8 mouse cellular contexts compared by ENCODE assay signal in the genomic region with DNA sequence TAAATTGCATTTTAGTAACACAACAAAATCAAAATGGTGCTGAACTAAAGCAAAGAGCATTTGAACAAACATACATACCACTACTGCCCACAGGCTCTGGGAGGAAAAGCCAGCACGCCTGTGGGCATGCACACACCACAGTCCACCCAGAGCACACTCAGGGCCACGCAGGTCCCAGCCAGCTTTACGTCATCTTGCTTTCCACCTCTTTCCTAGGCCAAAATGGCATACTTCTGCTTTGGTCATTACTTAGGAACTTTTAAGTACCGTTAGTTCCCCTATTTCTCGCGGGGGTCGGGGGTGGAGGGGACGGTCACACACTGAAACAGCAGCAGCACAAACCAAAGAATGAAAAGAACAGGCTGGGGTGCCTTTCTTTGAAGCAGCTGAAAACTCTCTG.
DNase-seq lines count a peak whose midpoint lies in the region; ATAC-seq lines count a peak whose summit lies in the region.

No protein-coding gene starts in this region.

- H3K4me1 ChIP-seq in kidney, embryonic 14.5 days (ENCODE audit: control insufficient read depth, insufficient read depth, low read length) = peaks cover 84% of the 10 kb centered on the region
- H3K4me1 ChIP-seq in embryonic facial prominence, embryonic 13.5 days = peaks cover 98% of the 10 kb centered on the region
- peaks cover 99% of the 10 kb centered on the region for H3K4me1 ChIP-seq in hindbrain, embryonic 13.5 days (replicated peaks)
- peaks cover 90% of the 10 kb centered on the region for H3K4me1 ChIP-seq in midbrain, embryonic 10.5 days

- H3K36me3 ChIP-seq in kidney, embryonic 14.5 days (ENCODE audit: control insufficient read depth, insufficient read depth, low read length) = peaks cover 3% of the 10 kb centered on the region; the same call in 1 of the 2 replicates
- no peaks in the 10 kb centered on the region for H3K36me3 ChIP-seq in embryonic facial prominence, embryonic 13.5 days
- H3K36me3 ChIP-seq in hindbrain, embryonic 13.5 days = no peaks in the 10 kb centered on the region
- H3K36me3 ChIP-seq in midbrain, embryonic 10.5 days = 0 out of 2 replicates have a peak, but pooled peaks cover 2% of the 10 kb centered on the region

- H3K27ac ChIP-seq in kidney, embryonic 14.5 days (ENCODE audit: low read depth, low read length) = peak overlapping the region; percentile 95
- peak overlapping the region; percentile 98 for H3K27ac ChIP-seq in embryonic facial prominence, embryonic 13.5 days
- H3K27ac ChIP-seq in hindbrain, embryonic 13.5 days = peak overlapping the region; percentile 92
- H3K27ac ChIP-seq in midbrain, embryonic 10.5 days (replicated peaks) = peak overlapping the region; percentile 85

- WGBS in kidney, embryonic 14.5 days = 34% methylated on average over 8 of the region's 8 CpGs
- WGBS in embryonic facial prominence, embryonic 13.5 days = 24% methylated on average over 8 of the region's 8 CpGs
- 39% methylated on average over 8 of the region's 8 CpGs for WGBS in hindbrain, embryonic 13.5 days
- 51% methylated on average over 8 of the region's 8 CpGs for WGBS in midbrain, embryonic 10.5 days

- H3K9ac ChIP-seq in kidney, embryonic 14.5 days (ENCODE audit: low read depth, low read length) = peak overlapping the region; percentile 44; the same call in 1 of the 2 replicates
- peak overlapping the region; percentile 62 for H3K9ac ChIP-seq in embryonic facial prominence, embryonic 13.5 days
- peak overlapping the region; percentile 21 for H3K9ac ChIP-seq in hindbrain, embryonic 13.5 days

- ATAC-seq in kidney, embryonic 14.5 days (ENCODE audit: low FRiP score, low TSS enrichment) = no peak
- ATAC-seq in embryonic facial prominence, embryonic 13.5 days (ENCODE audit: insufficient number of reproducible peaks, insufficient read depth, low FRiP score, low TSS enrichment, low read depth) = no peak
- no peak for ATAC-seq in hindbrain, embryonic 13.5 days (ENCODE audit: low FRiP score)

- H3K4me2 ChIP-seq in kidney, embryonic 14.5 days (replicated peaks; ENCODE audit: low read depth, low read length) = peak overlapping the region; percentile 36; the same call in 1 of the 2 replicates
- H3K4me2 ChIP-seq in embryonic facial prominence, embryonic 13.5 days = peak overlapping the region; percentile 67
- peak overlapping the region; percentile 31; the same call in 1 of the 2 replicates for H3K4me2 ChIP-seq in hindbrain, embryonic 13.5 days

- no peaks in the 10 kb centered on the region for H3K27me3 ChIP-seq in kidney, embryonic 14.5 days (ENCODE audit: control insufficient read depth, insufficient read depth, low read length)
- no peaks in the 10 kb centered on the region for H3K27me3 ChIP-seq in embryonic facial prominence, embryonic 13.5 days
- H3K27me3 ChIP-seq in hindbrain, embryonic 13.5 days = no peaks in the 10 kb centered on the region
- H3K27me3 ChIP-seq in midbrain, embryonic 10.5 days (ENCODE audit: low read depth, poor library complexity, severe bottlenecking) = no peaks in the 10 kb centered on the region

- H3K4me3 ChIP-seq in kidney, embryonic 14.5 days (ENCODE audit: low read length) = no peak overlapping the region; the same call in 1 of the 2 replicates
- H3K4me3 ChIP-seq in embryonic facial prominence, embryonic 13.5 days = peak overlapping the region; percentile 59; the same call in 1 of the 2 replicates
- no peak overlapping the region for H3K4me3 ChIP-seq in hindbrain, embryonic 13.5 days
- 0 out of 2 replicates have a peak overlapping the region, but pooled peaks have one; percentile 20 for H3K4me3 ChIP-seq in midbrain, embryonic 10.5 days

- DNase-seq in kidney, postnatal 14 days = no peak
- no peak for DNase-seq in midbrain, embryonic 10.5 days (ENCODE audit: low spot score)
- no peak for DNase-seq in left cerebral cortex, adult 8-10 months (ENCODE audit: low spot score in 2 of 2)
- DNase-seq in retina, embryonic 14.5 days (ENCODE audit: low spot score) = no peak
- no peak for DNase-seq in right cerebral cortex, adult 2 months (ENCODE audit: low spot score in 2 of 2)

- H3K9me3 ChIP-seq in kidney, embryonic 14.5 days (ENCODE audit: control insufficient read depth, low read length) = no peaks in the 10 kb centered on the region
- no peaks in the 10 kb centered on the region for H3K9me3 ChIP-seq in embryonic facial prominence, embryonic 13.5 days
- H3K9me3 ChIP-seq in hindbrain, embryonic 13.5 days = no peaks in the 10 kb centered on the region
- H3K9me3 ChIP-seq in midbrain, embryonic 10.5 days (replicated peaks) = no peaks in the 10 kb centered on the region

Comparison
In these comparisons a context has a peak if more than half of its experiments do, and no peak if none do; other contexts are left out.
1. H3K4me3 ChIP-seq: peak in embryonic facial prominence, embryonic 13.5 days (single experiment) and midbrain, embryonic 10.5 days (single experiment); none in kidney, embryonic 14.5 days (single experiment) and hindbrain, embryonic 13.5 days (single experiment).
2. Peak in every context shown above with its lines, with median percentiles within 50 percentile points of each other: H3K27ac ChIP-seq, H3K4me2 ChIP-seq and H3K9ac ChIP-seq.